Mouse (Mus musculus): Measurements from ENCODE around the gene Kcnq5. TPM values are rescaled to one million over a fixed set of nuclear protein-coding genes. Genes with fewer than 3 reads are reported as not detected.
"Not testable (repeated sequence)": the region's sequence is repeated elsewhere in the genome, so short reads cannot be mapped to it uniquely, and the experiment has no call there.

The Kcnq5 gene
- polyA plus RNA-seq, 1 experiment from 2014 or later = 2.3 TPM

DNA sequence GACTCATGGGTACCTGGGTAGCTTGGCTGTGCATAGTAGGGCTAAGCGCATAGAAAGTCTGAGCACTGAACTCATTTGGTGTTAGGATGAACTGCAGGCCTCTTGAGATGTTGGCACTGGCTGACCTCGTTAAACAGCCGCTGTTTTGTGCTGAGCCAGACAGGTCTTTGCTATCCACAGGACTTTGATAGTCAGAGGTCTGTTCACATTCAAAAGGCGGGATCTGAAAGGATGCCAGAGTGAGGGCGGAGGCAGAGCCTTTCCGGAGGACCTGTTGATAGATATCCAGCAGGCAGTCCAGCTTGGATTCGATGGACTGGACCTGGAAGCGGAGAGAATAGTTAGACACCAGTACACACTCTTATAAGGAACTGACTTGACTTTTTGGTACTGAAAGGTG, 558.9 kb downstream of the Kcnq5 start:
- WGBS = 87% methylated on average over 8 of the region's 8 CpGs
- Histone ChIP-seq H3K4me2 (no peak overlapping the region), H3K4me3 (replicated peaks) (no peak overlapping the region), H3K9me3 (replicated peaks) (no peaks in the 10 kb centered on the region), H3K9ac (replicated peaks) (no peak overlapping the region), H3K4me1 (no peaks in the 10 kb centered on the region), H3K36me3 (no peaks in the 10 kb centered on the region), H3K27ac (replicated peaks) (no peak overlapping the region), H3K27me3 (replicated peaks) (no peaks in the 10 kb centered on the region)
- no peak for ATAC-seq (ENCODE audit: low FRiP score)

DNA sequence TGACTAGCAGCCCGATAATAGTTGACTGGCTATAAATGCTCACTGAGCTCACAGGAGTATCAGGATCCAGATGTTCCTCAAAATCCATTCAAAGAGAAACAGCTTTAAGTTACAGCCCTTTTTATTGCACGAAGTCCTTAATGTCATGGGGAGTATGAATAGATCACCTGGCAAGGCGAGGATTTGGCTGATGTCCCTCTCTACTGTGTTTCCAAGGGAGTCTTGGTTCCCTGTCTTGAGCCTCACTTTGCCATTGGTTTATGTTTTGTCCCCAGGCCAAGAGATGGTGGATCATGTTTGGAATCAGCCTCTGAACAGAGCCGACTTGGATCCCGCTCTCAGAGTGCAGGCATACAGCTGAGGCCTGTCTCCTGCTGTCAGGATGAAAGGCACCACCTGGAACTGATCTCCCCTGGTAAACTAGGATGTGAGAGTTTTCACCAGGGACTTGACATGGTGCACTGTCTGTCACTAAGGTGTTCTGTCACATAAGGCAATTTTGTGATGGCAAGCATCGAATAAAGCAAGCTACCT, 570.5 kb downstream of the Kcnq5 start:
- Histone ChIP-seq H3K27ac (replicated peaks) (no peak overlapping the region), H3K9ac (replicated peaks) (no peak overlapping the region), H3K36me3 (no peaks in the 10 kb centered on the region), H3K4me1 (no peaks in the 10 kb centered on the region), H3K9me3 (replicated peaks) (no peaks in the 10 kb centered on the region), H3K27me3 (replicated peaks) (no peaks in the 10 kb centered on the region), H3K4me3 (replicated peaks) (no peak overlapping the region), H3K4me2 (no peak overlapping the region)
- ATAC-seq (ENCODE audit: low FRiP score) = no peak
- WGBS = 65% methylated on average over 6 of the region's 6 CpGs

DNA sequence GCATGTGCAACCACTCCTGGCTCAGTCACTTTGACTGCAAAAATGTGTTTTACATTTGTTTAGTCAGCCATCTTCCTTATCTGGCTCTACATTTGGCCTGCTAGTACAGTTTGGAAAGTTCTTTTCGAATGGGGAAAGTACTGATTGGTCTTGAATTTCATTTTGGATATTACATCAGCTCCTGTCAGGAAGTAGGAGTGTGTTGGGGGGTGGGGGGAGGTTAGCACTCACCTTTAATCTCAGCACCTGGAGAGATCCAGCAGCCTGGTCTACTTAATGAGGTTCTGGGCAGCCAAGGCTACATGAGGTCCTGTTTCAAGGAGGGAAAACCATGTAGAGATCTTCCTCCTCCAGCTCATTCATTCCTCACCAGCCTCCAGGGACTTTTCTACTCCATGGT, 578.5 kb downstream of the Kcnq5 start, which contains the start of gene Khdc1b:
Khdc1b (plus strand) TSS at position 301 of the 400 bp plus-strand sequence.
- Histone ChIP-seq H3K27me3 (replicated peaks) (no peaks in the 10 kb centered on the region), H3K4me3 (replicated peaks) (no peak within 1 kb of the TSS), H3K27ac (replicated peaks) (no peak within 1 kb of the TSS), H3K9me3 (replicated peaks) (no peaks in the 10 kb centered on the region), H3K4me2 (no peak within 1 kb of the TSS), H3K36me3 (no peaks in the 10 kb centered on the region), H3K4me1 (no peaks in the 10 kb centered on the region), H3K9ac (replicated peaks) (no peak within 1 kb of the TSS)
- 91% methylated on average over 1 of the region's 1 CpGs for WGBS
- no peak for ATAC-seq (ENCODE audit: low FRiP score)

DNA sequence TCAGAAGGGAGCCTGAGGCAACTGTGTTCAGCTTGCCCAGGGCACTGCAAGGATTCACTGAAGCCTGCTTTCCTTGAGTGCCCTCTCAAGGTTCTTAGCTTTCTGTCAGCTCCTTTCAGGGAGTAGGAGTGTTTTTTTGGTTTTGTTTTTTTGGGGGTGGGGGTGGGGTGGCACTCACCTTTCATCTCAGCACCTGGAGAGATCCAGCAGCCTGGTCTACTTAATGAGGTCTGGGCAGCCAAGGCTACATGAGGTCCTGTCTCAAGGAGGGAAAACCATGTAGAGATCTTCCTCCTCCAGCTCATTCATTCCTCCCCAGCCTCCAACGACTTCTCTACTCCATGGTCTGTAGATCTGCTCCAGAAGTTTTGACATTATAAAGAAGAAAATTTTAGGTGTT, 593.7 kb downstream of the Kcnq5 start, which contains the start of gene Khdc1c:
Khdc1c (plus strand) TSS at position 301 of the 400 bp plus-strand sequence.
- H3K9ac ChIP-seq (replicated peaks); ATAC-seq (ENCODE audit: low FRiP score); H3K4me2 ChIP-seq; H3K36me3 ChIP-seq; H3K9me3 ChIP-seq (replicated peaks); H3K27me3 ChIP-seq (replicated peaks); H3K4me1 ChIP-seq; H3K4me3 ChIP-seq (replicated peaks); H3K27ac ChIP-seq (replicated peaks): not testable (repeated sequence)
- WGBS = 80% methylated on average over 1 of the region's 1 CpGs

DNA sequence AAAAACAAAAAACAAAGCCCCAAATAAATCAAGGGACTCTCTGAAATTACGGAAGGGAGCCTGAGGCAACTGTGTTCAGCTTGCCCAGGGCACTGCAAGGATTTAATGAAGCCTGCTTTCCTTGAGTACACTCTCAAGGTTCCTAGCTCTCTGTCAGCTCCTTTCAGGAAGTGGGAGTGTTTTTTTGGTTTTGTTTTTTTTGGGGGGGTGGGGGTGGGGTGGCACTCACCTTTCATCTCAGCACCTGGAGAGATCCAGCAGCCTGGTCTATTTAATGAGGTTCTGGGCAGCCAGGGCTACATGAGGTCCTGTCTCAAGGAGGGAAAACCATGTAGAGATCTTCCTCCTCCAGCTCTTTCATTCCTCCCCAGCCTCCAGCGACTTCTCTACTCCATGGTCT, 612.4 kb downstream of the Kcnq5 start, which contains the start of gene Khdc1a:
Khdc1a (plus strand) TSS at position 301 of the 400 bp plus-strand sequence.
- no peak within 1 kb of the TSS for H3K9ac ChIP-seq (replicated peaks)
- WGBS = 85% methylated on average over 2 of the region's 2 CpGs
- H3K4me2 ChIP-seq = no peak within 1 kb of the TSS
- H3K4me3 ChIP-seq (replicated peaks) = no peak within 1 kb of the TSS
- H3K4me1 ChIP-seq = no peaks in the 10 kb centered on the region
- no peak within 1 kb of the TSS for H3K27ac ChIP-seq (replicated peaks)
- no peaks in the 10 kb centered on the region for H3K9me3 ChIP-seq (replicated peaks)
- ATAC-seq (ENCODE audit: low FRiP score) = no peak
- no peaks in the 10 kb centered on the region for H3K27me3 ChIP-seq (replicated peaks)
- no peaks in the 10 kb centered on the region for H3K36me3 ChIP-seq

Measured in neural tube, embryonic 15.5 days (tissue).